Mouse (Mus musculus) mouse embryonic stem cell (cell line): ENCODE measurements around the gene Tnr.

Experiments used
- in situ Hi-C, 2 experiments: fragments of 300-500 bp; cut with MboI; formaldehyde crosslinking; loops; 1 replicate in 1 of 2; 3 replicates in 1 of 2; pipeline ENCODE4 v1.14.3; 2019 to 2020; ENCODE audit warnings: low sequenced_read_pairs in 2 of 2, low pct_unique_long_range_greater_than_20kb in 1 of 2, mixed read lengths in 1 of 2; ENCODE audit not compliant: unreplicated experiment in 1 of 2

Gene Tnr

DNA sequence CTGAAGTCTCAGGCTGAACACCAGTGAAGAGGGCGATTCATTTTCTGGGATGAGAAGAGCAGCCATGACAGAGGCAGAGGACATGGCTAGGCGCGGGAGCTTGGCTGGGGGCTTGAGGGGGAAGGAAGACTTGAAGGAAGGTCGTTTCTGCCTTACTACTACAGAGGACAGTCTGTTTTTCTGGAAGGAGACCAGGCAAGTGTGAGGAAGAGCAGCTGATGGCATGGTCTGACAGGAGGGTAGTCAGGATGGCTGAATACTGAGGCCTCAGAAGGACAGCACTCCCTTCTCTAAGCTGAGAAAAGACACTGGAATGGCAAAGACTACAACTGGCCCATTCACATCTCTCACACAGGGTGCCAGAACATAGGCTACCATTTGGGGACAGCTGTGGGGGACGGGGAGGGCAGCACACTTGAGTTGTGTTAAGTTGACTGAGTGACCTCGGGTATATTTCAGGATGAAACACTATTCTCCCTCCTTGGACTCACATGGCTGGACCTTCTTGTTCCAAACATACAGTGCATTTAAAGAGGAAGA is 90.6 kb downstream of the Tnr start:
- in situ Hi-C loops: no loop called here

DNA sequence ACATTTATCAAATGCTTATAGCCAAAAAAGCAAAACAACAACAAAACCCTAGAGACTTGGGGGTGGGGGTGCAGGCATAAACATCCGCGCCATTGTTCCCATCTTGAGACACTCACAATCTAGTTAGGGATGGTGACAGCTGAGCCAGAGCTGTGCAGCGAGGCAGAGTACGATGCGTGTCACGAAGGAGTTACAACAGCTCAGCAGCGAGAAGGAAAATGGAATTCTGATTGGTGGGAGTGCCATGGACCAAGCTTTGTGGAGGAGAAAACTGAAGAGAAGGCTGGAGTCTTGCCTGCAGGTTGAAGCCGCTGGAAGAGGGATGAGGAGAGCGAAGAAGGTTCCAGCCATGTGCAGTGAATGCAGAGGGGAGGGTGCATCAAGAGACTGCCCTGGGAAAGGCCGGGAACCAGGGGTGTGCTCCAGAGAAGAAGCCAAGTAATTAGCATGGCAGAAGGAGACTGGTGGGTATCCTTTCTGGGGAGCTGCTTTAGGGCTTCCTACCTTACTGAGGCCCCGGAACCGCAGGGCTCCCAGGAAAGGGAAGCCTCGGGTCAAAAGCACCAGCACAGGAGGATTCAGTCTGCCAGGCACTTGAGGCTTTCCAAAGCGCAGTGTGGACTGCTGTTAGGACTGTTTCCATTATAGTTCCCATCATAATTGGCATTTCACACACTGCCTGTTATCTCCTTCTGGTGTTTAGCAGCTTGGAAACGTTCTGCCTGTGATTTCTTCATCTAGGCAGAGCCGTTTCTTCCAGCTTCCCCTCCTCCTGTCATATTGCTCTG is 91.3 kb downstream of the Tnr start:
- in situ Hi-C loops: no loop called here

DNA sequence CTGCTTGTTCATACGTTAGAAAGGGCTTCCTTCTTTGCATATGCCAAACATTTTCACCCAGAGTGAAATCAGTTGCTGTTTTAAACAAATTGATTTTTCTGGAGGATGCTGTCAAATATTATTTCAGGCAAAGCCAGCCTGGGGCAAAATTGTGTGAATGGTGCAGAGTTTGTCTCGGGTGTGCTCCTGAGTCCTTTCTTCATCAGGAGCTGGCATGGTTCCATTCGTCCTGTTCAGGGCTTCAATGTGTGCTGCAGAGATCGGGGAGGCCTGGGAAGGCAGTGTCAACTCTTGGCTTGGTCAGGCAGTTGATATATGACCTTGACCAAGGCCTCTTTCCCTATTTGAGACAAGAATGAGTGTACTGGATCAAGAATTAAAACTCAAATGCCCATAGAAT is 92.1 kb downstream of the Tnr start:
- in situ Hi-C loops: no loop called here

DNA sequence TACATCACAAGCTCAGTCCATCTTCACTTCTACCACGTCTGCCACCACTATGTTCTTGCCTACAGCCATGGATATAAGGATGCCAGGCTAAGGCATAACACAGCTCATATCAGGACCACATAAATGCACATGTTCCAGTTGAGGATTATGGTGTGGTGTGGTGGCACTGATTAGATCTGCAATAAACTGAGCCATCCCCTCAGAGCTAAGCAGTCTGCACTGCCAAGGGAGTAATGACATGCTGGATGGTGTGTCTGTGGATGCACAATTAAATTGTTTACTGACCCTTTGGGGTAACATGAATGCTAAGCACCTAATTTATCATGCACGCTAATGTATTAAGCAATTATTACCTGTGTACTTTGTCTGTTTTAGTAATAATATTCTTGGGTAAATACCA is 95.6 kb downstream of the Tnr start:
- in situ Hi-C loops: no loop called here

DNA sequence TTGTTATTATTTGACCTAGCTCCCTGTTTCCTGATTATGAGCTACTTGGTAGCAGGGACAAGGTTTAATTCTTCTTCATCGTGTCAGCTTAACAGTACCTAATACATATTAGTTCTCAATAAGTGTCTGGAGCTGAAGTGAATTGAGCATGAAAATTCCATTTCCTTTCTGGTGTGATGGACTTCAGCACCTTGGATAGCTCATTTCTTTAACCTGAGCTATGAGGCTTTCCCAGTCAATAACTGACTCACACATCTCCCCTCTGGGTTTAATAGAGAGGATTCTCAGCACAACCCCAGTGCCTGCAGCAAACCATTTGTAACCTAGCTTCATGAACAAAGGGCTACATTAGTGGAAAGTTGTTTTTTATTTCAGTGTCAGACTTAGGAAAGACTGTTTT is 97.8 kb downstream of the Tnr start:
- in situ Hi-C loops: no loop called here

DNA sequence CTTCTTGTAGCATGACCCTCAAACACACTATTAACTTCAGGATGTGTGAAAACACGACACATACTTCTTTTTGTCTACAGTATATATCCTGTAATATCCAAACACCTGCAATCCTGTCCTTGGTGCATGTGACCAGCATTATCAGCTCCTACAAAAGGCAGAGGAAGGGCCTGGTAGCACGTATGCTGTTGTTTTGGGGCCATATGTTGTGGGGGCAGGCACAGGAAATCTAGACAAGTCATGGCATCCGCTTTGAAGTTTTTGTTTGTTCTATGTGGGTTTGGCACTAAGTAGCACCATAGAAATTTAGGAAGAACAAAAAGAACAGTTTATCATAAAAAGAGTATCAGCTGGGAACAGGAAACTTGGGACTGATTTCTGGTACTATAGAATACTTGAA is 105.5 kb downstream of the Tnr start:
- in situ Hi-C loops: no loop called here

DNA sequence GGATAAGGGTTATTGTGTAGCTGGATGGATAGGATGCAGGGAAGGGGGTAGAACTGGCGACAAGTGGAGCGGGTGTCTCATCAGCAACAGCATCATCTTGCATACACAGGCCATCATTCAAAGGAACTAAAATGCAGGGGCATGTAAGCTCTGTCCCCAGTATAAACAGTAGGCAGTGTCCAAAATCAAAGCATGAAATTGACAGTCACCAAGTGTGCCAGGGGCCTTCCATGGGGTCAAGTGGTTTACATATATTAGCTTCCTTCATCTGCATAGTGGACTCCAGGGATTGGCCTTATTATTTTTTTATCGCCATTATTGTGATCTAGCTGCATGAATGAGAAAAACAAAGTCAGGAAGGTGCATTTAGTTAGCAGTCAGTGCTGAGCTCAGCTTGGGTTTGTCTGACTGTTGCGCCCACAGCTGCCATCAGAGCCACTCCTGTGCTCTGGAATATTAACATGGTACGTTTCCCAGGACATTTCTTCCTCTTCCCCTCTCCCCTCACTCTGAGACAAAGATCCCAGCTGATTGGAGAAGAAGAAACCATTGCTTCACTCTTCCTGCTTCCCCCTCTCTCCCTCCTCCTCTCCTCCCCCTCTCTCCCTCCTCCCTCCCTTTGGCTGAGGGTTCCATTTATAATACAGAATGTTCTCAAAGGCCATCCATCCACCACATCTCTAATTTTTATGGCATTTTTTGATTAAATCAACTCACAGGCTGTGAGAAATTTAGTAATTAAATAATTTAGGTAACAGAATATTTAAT is 106.4 kb downstream of the Tnr start:
- in situ Hi-C loops: no loop called here

DNA sequence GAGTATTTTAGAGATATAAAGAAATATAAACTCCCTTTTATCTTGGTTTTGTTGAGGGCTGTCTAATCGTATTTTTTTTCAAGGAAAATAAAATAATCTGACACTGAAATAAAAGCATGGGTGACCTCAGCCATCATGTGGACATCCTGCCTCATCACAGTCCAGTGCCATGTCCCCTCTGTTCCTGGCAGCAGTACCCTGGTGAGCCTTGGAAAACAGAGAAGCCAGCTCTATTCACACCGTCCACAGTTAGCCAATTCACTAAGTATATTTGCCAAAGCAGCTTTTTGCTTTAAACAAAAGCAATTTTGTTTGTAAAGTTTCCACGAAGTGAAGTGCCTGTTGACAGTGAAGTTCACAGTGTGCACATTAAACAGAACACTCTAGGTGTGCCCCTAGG is 109.0 kb downstream of the Tnr start:
- in situ Hi-C loops: no loop called here

DNA sequence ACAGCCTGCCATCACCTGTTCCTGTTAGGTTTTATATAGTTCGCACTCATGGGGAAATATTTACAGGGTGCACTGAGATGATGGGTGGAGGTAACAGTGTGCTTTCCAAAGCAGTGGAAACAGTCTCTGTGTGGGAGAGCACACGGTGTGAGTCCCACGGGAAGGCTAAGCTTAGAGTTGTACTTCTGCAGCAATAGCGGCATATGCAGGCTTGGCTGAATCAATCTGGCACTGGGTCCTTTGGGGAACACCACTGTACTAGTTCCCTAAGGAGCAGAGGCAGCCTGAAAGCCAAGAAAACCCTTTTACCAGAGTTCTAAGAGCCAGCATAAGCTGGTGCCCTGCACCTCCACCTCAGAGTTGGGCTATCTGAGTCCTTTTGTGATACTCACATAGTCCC is 115.8 kb downstream of the Tnr start:
- in situ Hi-C loops: no loop called here

DNA sequence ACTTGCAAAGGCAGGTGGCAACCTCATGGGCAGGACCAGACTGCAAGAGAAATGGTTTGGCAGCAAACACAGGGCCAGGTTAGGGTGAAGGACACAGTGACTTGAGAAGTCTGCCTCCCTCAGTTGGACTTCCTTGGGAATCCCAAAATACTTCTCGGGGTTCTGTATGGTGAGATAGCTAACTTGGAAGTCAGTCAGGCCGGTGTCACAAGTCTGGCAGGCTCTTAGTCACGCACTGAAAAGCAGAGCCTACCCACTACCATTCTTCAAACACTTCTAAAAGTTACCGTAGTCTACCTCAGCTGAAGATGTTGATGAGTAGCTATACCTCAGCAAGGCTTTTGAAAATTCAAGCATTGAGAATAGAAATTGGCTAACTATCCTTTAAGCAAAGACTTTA is 122.2 kb downstream of the Tnr start:
- in situ Hi-C loops: no loop called here

DNA sequence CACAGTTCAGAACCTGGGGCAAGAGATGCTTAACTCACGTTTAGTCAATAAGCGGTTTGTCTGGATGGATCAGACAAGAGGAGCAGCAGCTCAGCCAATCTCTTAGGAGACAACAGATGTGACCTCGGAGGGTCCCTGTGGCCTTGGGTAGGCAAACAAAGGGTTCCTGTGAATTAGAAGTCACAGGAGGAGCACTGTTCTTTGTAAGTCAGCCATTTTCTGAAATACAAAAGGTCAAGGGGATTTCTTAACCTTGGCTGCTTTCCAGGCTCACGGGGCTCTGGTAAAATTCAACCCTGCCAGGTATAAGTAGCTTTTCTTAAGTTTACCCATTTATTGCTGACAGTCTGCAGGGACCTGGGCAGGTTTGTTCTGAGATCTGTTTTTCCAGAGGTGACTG is 126.9 kb downstream of the Tnr start:
- in situ Hi-C loops: no loop called here

DNA sequence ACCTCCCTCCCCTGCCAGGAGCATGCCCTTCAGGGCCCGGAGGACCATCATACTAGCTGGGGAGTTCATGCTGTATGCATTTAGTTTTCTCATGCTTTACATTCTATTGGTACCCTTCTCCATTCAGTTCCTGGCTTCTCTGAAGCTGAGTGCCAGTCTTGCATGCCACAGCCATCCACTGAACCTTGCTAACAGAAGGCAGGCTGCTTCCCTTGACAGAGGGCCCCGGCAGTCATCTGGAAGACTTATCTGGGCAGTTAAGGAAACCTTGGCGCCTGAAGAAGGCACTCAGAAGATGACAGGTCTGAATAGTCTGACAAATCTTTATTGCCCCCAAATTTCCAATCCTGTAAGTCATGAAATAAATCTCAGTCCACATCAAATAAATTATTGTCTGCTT is 131.7 kb downstream of the Tnr start:
- in situ Hi-C loops: no loop called here

DNA sequence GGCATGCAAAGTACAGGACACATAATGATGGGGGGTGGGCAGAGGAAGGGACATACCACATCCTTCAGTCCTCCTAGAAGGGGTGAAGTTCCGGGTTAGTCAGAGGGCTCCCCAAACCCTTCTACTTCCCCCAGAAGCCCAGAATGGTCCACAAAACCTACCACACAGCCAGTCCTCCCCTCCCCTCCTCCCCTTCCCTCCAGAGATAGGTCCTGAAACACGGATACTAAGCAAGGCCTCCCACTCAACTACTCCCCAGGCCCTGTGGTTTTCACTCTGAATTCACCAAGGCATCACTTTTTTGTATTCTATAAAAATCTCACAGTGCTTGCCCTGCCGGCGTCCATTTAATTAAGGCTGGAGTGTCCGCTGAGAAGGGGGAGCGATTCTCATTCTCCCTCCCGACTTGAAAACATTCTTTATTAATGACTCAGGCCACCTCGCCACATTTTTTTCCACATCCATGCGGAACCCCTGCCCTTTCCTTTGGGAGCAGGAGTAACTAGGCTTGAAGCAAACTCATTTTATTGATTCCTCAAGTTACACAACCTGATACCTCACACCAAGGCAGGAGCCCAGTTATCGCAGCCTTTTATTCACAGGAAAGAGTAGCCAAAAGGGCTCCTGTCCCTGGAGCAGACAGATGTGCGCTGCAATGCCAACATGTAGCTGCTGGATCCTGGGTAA is 134.4 kb downstream of the Tnr start:
- in situ Hi-C loops: no loop called here

DNA sequence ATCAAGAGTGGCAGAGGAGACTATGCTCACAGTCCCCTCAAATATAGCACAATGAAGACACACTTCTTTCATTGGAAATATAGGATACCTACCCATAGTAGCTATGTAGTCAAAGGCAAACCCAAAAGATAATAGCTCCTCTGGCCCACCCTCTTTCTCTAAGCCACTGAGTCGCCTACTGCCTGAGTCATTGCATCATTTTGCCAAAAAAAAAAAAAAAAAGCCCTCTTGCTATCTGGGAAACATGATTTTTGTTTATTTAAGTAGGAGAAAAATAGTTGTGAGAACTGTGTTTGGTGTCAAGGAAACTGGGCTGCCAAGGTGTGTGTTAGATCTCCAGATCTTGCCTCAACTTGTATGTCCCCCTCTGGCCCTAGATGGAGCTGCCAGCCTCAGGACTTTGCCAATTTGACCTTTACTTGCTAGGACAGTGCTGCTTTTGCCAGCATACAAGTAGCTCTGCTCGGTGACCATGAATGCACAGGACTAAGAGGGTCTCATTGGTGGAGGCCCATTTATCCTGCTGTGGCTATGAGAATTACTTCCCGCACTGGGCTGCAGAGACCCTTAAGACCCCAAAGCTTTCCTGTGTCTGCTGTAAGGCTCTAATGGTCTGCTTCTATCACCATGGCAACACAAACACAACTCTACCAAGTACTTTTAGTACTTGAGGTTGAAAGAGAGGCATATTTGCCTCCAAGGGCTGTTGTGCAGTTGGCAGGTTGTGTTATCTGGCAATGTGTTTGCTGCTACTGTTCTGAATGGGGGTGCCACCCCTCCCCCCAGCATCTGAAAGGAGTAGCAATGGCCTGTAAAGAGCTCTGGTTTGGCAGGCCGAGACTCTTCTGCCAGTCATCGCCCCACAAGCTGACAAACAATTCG is 137.3 kb downstream of the Tnr start:
- in situ Hi-C loops: no loop called here

DNA sequence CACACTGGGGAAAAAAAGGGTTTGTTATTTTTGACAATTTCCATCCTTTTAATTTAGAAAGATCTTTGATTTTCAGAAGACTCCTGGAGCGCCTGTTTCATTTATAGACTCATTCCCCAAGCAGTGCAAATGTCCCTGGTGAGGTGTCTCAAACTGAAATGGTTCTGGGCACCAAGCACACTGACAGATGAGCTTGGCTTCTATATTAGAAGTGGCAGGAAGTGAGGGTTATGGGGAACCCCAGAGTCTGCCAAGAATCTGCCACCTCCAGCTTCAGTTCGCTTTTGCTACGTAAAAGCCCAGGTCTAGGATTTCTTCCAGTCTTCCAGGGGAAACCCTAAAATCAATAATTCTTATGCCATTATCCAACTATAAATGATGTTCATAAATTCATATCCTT is 140.9 kb downstream of the Tnr start:
- in situ Hi-C loops: no loop called here

DNA sequence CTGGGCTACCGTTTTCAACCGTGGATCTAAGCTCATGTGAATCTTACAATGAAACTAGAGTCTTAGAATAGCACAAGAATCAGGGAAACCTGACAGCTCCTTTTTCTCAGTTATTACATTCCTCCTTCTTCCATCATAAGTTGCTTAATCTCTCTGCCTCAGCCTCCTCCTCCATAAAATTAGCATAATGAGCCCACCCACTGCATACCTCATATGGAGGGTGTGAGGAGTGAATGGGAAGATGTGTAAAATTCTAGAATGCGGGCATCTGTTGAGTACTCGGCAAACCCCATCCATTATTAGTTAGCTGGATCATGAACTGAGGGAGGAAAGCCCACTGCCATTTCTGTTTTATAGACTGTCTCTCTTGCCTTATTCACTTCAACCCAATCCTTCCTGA is 141.4 kb downstream of the Tnr start:
- in situ Hi-C loops: no loop called here

DNA sequence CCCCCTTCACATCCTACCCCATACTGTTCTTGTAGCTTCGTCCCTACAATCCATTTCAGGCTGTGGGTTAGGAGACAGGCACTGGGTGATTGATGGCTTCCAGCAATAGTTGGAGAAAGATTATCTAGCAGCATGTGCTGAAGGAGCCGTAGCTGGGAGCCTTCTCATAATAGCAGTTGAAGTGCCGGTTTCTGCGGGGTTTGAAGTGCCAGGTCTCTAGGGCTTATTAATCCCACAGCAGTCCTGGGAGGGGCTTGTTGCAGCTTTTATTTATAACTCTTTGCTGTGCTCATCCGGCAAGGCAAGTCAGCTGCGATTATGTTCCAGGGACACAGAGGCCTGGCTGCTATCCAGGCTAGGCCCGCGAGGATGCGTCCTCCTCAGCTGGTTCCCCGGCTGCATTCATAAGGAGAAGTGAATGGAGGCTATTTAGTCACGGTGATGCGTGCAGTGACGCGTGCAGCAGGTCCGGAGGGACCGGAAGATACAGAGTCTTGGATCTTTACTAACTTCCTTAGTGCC is 147.1 kb downstream of the Tnr start:
- in situ Hi-C loops: no loop called here

DNA sequence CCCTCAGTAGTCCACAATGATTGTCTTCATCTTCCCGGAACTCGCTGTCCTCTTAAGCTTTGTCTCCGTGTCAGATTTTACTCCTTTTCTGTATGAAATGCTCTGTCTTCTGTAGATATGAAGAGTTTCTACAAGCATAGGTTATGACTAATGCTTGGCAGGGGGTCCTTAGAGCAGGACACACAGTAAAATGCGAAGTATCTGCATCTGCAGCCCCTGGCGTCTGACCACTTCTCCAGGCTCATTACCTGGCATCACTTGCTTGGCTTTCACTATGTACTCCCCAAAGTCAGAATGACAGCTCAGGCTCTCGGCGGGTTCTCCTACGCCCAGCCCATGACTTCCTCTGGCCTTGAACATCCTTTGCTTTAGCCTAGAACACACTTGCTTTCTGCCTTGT is 147.6 kb downstream of the Tnr start:
- in situ Hi-C loops: no loop called here
